Mouse (Mus musculus): ENCODE measurements around the gene Ccr6.

GRCm38 (mm10) chr17:8225746-8226145 lies 10.1 kb upstream of the Ccr6 start:
- TF ChIP-seq CTCF (IDR thresholded peaks at IDR 0.05; ENCODE audit: low read depth, low read length) (no peak), POLR2A (IDR thresholded peaks at IDR 0.05; ENCODE audit: extremely low read depth, insufficient read depth, low read length) (no peak)
